Mouse (Mus musculus) midbrain, embryonic 16.5 days (tissue): Measurements from ENCODE around the gene Dnajc12. TPM values are rescaled to one million over a fixed set of nuclear protein-coding genes. Genes with fewer than 3 reads are reported as not detected.

ENCODE experiments used
- polyA plus RNA-seq: library from polyadenylated mRNA; unstranded; fragments of >200 nt; fragmentation: Nextera tagmentation; extraction: Ambion mirVana; gene quantifications from 2 replicates; pipeline ENCODE4 v1.2.1, GENCODE M21; 2015

Gene Dnajc12
- polyA plus RNA-seq, 1 experiment from 2014 or later: 23.6 TPM

Other genes starting within 250 kb of the Dnajc12 start
- gene Mypn, start 178.5 kb upstream of the Dnajc12 start, polyA plus RNA-seq: 0.34 and 0.64 TPM in 2 replicates
- gene Herc4, start 138.6 kb upstream of the Dnajc12 start, polyA plus RNA-seq: 26.4 and 31.8 TPM in 2 replicates
- gene Sirt1, start 739 bp upstream of the Dnajc12 start, polyA plus RNA-seq: 3.5 and 4.1 TPM in 2 replicates
- not detected in 2 replicates for gene Gm7075, start 39.3 kb downstream of the Dnajc12 start, polyA plus RNA-seq
- 0.98 and 1.0 TPM in 2 replicates for gene Ctnna3, start 47.7 kb downstream of the Dnajc12 start, polyA plus RNA-seq